Mouse (Mus musculus) erythroblast, adult 5-6 weeks (primary cell): Measurements from ENCODE around the gene Mmp9. TPM values are rescaled to one million over a fixed set of nuclear protein-coding genes. Genes with fewer than 3 reads are reported as not detected.

Source experiments
- ATAC-seq: replicated peaks from 2 replicates; pipeline ENCODE4 v1.8.0; 2016; ENCODE audit warnings: moderate number of reproducible peaks, mild to moderate bottlenecking, moderate TSS enrichment, inconsistent platforms; ENCODE audit not compliant: poor library complexity, low FRiP score, severe bottlenecking
- total RNA-seq, 2 experiments: library from RNA; stranded (forward) in 1 of 2; stranded (reverse) in 1 of 2; fragments of 150-400 nt in 1 of 2; fragments of 200-764, 138-1000 nt in 1 of 2; gene quantifications; 2 replicates each; pipeline versions ENCODE4 v1.2.3 to v1.2.4; 2015 to 2017; ENCODE audit warnings: low replicate concordance in 2 of 2

The Mmp9 gene
- total RNA-seq, 2 experiments from 2014 or later, result 35.7 to 73.6 TPM

GRCm38 (mm10) chr2:164972646-164973045, 32.1 kb downstream of the Mmp9 start:
- no peak for ATAC-seq

- ATAC-seq, result no peak
Observed at GRCm38 (mm10) chr2:164975611-164976010, 35.0 kb downstream of the Mmp9 start.

- ATAC-seq, result no peak
Observed at GRCm38 (mm10) chr2:164979749-164980148, 39.2 kb downstream of the Mmp9 start.

- no peak for ATAC-seq
Observed at GRCm38 (mm10) chr2:164985962-164986361, 45.4 kb downstream of the Mmp9 start.

- no peak for ATAC-seq
Observed at GRCm38 (mm10) chr2:164986371-164987027, 45.9 kb downstream of the Mmp9 start.

GRCm38 (mm10) chr2:164988777-164989176, 48.2 kb downstream of the Mmp9 start:
- no peak for ATAC-seq

GRCm38 (mm10) chr2:164991111-164991510, 50.5 kb downstream of the Mmp9 start:
- ATAC-seq, result no peak

GRCm38 (mm10) chr2:164991808-164992207, 51.2 kb downstream of the Mmp9 start:
- ATAC-seq, result no peak

GRCm38 (mm10) chr2:164994156-164994555, 53.6 kb downstream of the Mmp9 start:
- no peak for ATAC-seq

- no peak for ATAC-seq
Observed at GRCm38 (mm10) chr2:164994659-164995428, 54.3 kb downstream of the Mmp9 start.

GRCm38 (mm10) chr2:164995976-164996375, 55.4 kb downstream of the Mmp9 start:
- ATAC-seq, result no peak

GRCm38 (mm10) chr2:164996848-164997720, 56.5 kb downstream of the Mmp9 start:
- no peak for ATAC-seq

GRCm38 (mm10) chr2:164997721-164998428, 57.3 kb downstream of the Mmp9 start:
- no peak for ATAC-seq

- no peak for ATAC-seq
Observed at GRCm38 (mm10) chr2:165001958-165002357, 61.4 kb downstream of the Mmp9 start.

GRCm38 (mm10) chr2:165003108-165003507, 62.5 kb downstream of the Mmp9 start:
- ATAC-seq, result no peak

- no peak for ATAC-seq
Observed at GRCm38 (mm10) chr2:165004237-165004636, 63.7 kb downstream of the Mmp9 start.
